Mouse (Mus musculus): ENCODE measurements around the gene Gm5169.
"Not testable (repeated sequence)": the region's sequence is repeated elsewhere in the genome, so short reads cannot be mapped to it uniquely, and the experiment has no call there.

Gene Gm5169

GRCm38 (mm10) chrX:25301355-25301754 is at the start of gene Gm5169:
TSS of gene Gm5169 (minus strand) at chrX:25301455.
- not testable (repeated sequence) for DNase-seq (ENCODE audit: low spot score)

DNA sequence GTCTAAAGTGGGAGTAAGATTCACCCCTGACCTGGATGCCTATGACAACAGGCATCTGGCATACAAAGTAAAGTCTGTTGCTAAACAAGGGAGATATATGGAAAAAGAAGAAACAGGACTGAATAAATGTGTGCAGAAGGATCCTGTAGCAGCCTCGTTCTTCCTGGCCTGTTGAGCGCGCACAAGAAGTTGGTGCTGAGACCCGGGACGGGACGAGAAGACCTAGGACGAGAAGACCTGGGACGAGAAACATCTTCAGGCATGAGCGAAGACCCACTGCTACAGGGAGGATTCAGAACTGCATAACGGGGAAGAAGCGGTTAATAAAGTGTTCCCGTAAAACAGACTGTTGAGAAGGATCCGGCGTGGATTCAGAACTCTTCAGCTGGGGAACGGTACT is 46.2 kb upstream of the Gm5169 start:
- not testable (repeated sequence) for DNase-seq (ENCODE audit: low spot score)
